Mouse (Mus musculus) stomach, embryonic 14.5 days (tissue): ENCODE data around the gene Ddo. TPM values are rescaled to one million over a fixed set of nuclear protein-coding genes. Genes with fewer than 3 reads are reported as not detected.

ENCODE experiments used
- ATAC-seq: fragments of 200-750 bp; cut with Nextera tagmentation; 2 replicates; pipeline ENCODE4 v1.8.0; 2017; ENCODE audit warnings: low read depth, moderate TSS enrichment; ENCODE audit not compliant: insufficient number of reproducible peaks, insufficient read depth, low FRiP score
- H3K27ac ChIP-seq: fragments of 300-500 bp; sonication (generic); 2 replicates; pipeline ENCODE4 v1.5.1; 2014; ENCODE audit warnings: mild to moderate bottlenecking, low read length, moderate library complexity, mixed read lengths
- H3K27me3 ChIP-seq: fragments of 300-500 bp; sonication (generic); 2 replicates; pipeline ENCODE4 v1.6.1; 2014; ENCODE audit warnings: low read length, control low read depth, mixed read lengths; ENCODE audit not compliant: control insufficient read depth, insufficient read depth
- H3K36me3 ChIP-seq: fragments of 300-500 bp; sonication (generic); 2 replicates; pipeline ENCODE4 v1.6.1; 2014; ENCODE audit warnings: mild to moderate bottlenecking, control low read depth, low read length, moderate library complexity, mixed read lengths; ENCODE audit not compliant: control insufficient read depth, insufficient read depth
- H3K4me1 ChIP-seq: fragments of 300-500 bp; sonication (generic); 2 replicates; pipeline ENCODE4 v1.6.1; 2014; ENCODE audit warnings: low read length, control low read depth, mixed read lengths; ENCODE audit not compliant: control insufficient read depth, insufficient read depth
- H3K4me2 ChIP-seq: fragments of 300-500 bp; sonication (generic); replicated peaks from 2 replicates; pipeline ENCODE4 v1.6.1; 2014; ENCODE audit warnings: low read depth, low read length, control low read depth
- H3K4me3 ChIP-seq: fragments of 300-500 bp; sonication (generic); 2 replicates; pipeline ENCODE4 v1.5.1; 2014; ENCODE audit warnings: low read depth, low read length, control low read depth
- H3K9ac ChIP-seq: fragments of 300-500 bp; sonication (generic); replicated peaks from 2 replicates; pipeline ENCODE4 v1.6.1; 2014; ENCODE audit warnings: low read depth, mild to moderate bottlenecking, control low read depth, low read length, moderate library complexity, mixed read lengths
- H3K9me3 ChIP-seq: fragments of 300-500 bp; sonication (generic); 2 replicates; pipeline ENCODE4 v1.6.1; 2016; ENCODE audit warnings: low read depth, low read length, control low read depth; ENCODE audit not compliant: control insufficient read depth
- WGBS: fragments of 180-500 bp; shearing (Covaris S2); extraction: QIAGEN DNeasy Blood & Tissue Kit; methylation state at CpG from one replicate; pipeline ENCODE4 v1.1.7; 2014; 5-methylcytosine and 5-hydroxymethylcytosine counted together
- polyA plus RNA-seq: library from polyadenylated mRNA; unstranded; fragments of >200 nt; fragmentation: Nextera tagmentation; extraction: Ambion mirVana; gene quantifications from 2 replicates; pipeline ENCODE4 v1.2.1, GENCODE M21; 2014

Gene Ddo
- polyA plus RNA-seq, 1 experiment from 2014 or later: 2.5 TPM

DNA sequence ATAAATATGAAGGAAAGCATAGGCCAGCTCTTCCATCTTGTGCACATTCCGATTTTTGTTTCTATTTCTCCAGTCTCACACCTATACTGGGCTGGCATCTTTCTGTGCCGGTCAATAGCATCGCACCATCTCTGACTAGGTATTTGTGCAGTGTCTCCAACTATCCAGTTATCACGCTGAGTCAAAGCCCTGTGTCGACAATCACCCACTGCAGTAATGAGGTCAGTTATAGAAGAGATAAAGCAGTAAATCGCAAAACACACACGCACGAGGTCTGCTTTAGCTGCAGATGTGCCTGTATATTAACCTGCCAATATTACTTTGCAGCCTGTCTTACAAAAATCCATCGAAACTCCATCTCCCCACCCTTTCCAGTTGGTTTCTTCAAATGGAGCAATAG, 84.0 kb downstream of the Ddo start:
- H3K4me1 ChIP-seq: peaks cover 5% of the 10 kb centered on the region; the same call in 1 of the 2 replicates
- no peak overlapping the region for H3K4me2 ChIP-seq
- WGBS: 78% methylated on average over 9 of the region's 9 CpGs
- no peak for ATAC-seq
- H3K9ac ChIP-seq: no peak overlapping the region
- no peak overlapping the region for H3K4me3 ChIP-seq
- no peaks in the 10 kb centered on the region for H3K36me3 ChIP-seq
- no peaks in the 10 kb centered on the region for H3K9me3 ChIP-seq
- no peak overlapping the region for H3K27ac ChIP-seq
- H3K27me3 ChIP-seq: no peaks in the 10 kb centered on the region

DNA sequence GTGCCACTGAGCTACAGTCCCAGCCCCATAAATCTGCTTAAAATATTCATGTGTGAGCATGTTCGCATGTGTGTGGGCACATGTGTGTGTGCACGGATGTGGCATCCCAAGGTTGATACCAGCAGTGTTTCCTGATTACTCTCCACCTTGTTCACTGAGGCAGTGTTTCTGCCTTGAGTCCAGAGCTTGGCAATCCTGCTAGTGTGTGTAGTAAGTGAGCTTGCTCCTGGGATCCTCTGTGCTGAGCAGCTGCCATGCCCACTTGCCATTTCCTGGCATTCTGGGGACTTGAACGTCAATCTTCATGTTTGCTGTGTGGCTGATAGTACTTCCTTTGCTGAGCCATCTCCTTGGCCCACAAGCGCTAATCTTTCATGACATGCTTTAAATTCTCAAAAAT, 85.3 kb downstream of the Ddo start:
- Histone ChIP-seq H3K27ac (no peak overlapping the region), H3K4me1 (peaks cover 8% of the 10 kb centered on the region; the same call in 1 of the 2 replicates), H3K4me3 (no peak overlapping the region), H3K4me2 (no peak overlapping the region), H3K27me3 (no peaks in the 10 kb centered on the region), H3K9ac (no peak overlapping the region), H3K36me3 (no peaks in the 10 kb centered on the region), H3K9me3 (no peaks in the 10 kb centered on the region)
- no peak for ATAC-seq
- whole genome bisulfite sequencing: 88% methylated on average over 4 of the region's 4 CpGs

DNA sequence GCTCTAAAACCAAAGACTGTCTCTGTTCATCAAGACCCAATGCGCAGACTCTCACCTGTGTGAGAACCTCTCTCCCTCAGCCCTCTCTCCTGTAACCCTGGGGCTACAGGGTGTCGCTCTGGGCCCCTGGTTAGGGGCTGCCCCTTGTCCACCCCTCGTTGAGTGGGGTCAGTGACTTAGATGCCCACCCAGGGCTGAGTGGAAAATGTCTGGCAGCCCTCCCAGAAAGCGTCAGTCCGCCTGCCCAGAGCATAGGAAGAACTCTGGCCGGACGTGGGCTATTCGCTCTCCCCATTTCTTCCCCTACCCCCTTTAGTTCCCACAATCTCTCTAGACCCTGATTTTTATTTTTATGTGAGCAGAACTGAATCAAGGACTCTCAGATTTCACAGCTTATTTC, 86.5 kb downstream of the Ddo start:
- Histone ChIP-seq H3K4me2 (no peak overlapping the region), H3K36me3 (no peaks in the 10 kb centered on the region), H3K9ac (no peak overlapping the region), H3K27me3 (no peaks in the 10 kb centered on the region), H3K4me3 (no peak overlapping the region), H3K9me3 (no peaks in the 10 kb centered on the region), H3K4me1 (peaks cover 8% of the 10 kb centered on the region; the same call in 1 of the 2 replicates), H3K27ac (peak overlapping the region; percentile 0; the same call in 1 of the 2 replicates)
- no peak for ATAC-seq
- 41% methylated on average over 8 of the region's 8 CpGs for WGBS

DNA sequence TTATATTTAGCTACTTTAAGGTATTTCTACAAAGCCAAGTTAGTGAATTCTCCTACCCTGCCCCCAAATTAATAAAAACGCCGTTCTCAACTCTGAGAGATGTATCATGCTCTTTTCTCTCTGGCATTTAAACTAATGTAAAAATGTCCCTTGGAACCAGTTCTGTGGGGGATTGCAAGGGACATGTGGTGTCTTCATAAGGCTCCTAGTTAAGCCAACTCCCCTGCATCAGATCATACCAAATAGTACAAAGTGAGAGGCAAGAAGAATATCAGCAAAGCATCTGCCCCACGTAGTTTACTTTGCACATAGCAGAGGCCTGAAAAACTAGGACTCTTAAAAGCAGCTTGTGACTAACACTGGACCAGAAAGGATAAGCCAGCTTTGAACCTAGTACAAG, 86.9 kb downstream of the Ddo start:
- no peaks in the 10 kb centered on the region for H3K27me3 ChIP-seq
- no peak overlapping the region for H3K4me2 ChIP-seq
- no peak overlapping the region for H3K9ac ChIP-seq
- WGBS: 45% methylated on average over 3 of the region's 3 CpGs
- H3K9me3 ChIP-seq: no peaks in the 10 kb centered on the region
- H3K4me1 ChIP-seq: peaks cover 8% of the 10 kb centered on the region; the same call in 1 of the 2 replicates
- no peak for ATAC-seq
- H3K4me3 ChIP-seq: no peak overlapping the region
- H3K36me3 ChIP-seq: no peaks in the 10 kb centered on the region
- peak overlapping the region; percentile 0; the same call in 1 of the 2 replicates for H3K27ac ChIP-seq

DNA sequence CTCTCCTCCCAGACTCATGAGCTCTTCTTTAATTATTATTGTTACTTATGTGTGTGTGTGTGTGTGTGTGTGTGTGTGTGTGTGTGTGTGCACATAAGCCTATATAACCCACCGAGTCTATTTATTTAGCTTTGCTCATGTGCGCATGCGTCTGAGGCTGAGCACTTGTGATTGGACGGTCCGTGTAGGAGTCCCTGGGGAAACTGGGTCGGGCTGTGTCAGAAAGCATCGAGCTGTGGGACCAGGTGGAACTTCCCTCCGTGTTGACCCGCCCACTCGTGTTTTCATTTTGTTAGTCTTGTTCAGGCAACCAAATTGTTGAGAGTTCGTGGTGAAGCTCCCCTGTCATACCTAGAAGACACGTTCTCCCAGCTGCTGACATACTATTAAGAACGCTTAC, 88.6 kb downstream of the Ddo start:
- WGBS: 93% methylated on average over 13 of the region's 13 CpGs
- no peak for ATAC-seq
- Histone ChIP-seq H3K36me3 (no peaks in the 10 kb centered on the region), H3K4me1 (peaks cover 4% of the 10 kb centered on the region; the same call in 1 of the 2 replicates), H3K9ac (no peak overlapping the region), H3K4me2 (no peak overlapping the region), H3K27me3 (no peaks in the 10 kb centered on the region), H3K9me3 (no peaks in the 10 kb centered on the region), H3K4me3 (no peak overlapping the region), H3K27ac (no peak overlapping the region)

DNA sequence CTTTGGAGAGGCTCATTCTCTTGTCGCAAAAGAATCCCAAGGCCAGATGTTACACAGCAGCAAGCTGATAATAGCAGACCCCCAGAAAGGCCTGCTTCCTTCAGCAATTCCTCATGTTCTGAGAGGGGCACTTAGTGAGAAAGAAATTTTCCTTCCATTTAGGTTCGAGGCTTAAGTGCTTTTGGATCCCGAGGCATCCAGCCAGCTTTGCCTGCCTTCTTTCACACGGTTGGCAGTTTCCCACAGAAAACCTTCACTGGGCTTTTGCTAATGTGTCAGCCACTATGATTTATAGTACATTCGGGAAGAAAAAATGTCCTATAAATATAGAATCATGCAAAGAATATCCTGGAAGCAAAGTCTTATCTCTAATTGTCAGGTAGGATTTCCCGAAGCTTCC, 89.3 kb downstream of the Ddo start:
- peaks cover 4% of the 10 kb centered on the region; the same call in 1 of the 2 replicates for H3K4me1 ChIP-seq
- no peak overlapping the region for H3K9ac ChIP-seq
- H3K4me2 ChIP-seq: no peak overlapping the region
- no peaks in the 10 kb centered on the region for H3K36me3 ChIP-seq
- no peaks in the 10 kb centered on the region for H3K27me3 ChIP-seq
- peak; percentile 37; the same call in 1 of the 2 replicates for ATAC-seq
- no peak overlapping the region; the same call in 1 of the 2 replicates for H3K27ac ChIP-seq
- no peaks in the 10 kb centered on the region for H3K9me3 ChIP-seq
- WGBS: 28% methylated on average over 6 of the region's 6 CpGs
- no peak overlapping the region for H3K4me3 ChIP-seq

DNA sequence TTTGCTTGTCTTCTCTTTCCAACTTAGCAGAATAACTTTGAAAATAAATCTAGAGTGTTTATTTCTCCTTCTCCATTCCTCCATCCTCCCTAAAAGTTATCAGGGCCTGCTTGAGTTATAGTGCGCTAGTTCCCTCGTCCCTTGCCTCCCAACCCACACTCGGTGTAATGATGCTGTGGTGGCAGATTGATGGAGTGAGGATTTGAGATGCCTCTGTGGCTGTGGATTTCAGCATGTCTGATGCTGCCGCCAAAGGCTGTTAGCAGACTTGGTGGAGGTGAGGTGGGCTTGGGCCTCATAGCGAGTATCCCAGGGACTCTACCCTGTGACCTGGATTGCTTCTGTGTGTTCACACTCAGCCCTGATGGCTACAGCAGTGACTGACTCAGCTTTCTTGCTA, 91.1 kb downstream of the Ddo start:
- no peaks in the 10 kb centered on the region for H3K9me3 ChIP-seq
- no peak for ATAC-seq
- no peak overlapping the region for H3K4me3 ChIP-seq
- H3K9ac ChIP-seq: no peak overlapping the region
- no peak overlapping the region for H3K4me2 ChIP-seq
- WGBS: 46% methylated on average over 5 of the region's 5 CpGs
- H3K36me3 ChIP-seq: no peaks in the 10 kb centered on the region
- H3K27ac ChIP-seq: no peak overlapping the region
- peaks cover 7% of the 10 kb centered on the region; the same call in 1 of the 2 replicates for H3K4me1 ChIP-seq
- H3K27me3 ChIP-seq: no peaks in the 10 kb centered on the region

DNA sequence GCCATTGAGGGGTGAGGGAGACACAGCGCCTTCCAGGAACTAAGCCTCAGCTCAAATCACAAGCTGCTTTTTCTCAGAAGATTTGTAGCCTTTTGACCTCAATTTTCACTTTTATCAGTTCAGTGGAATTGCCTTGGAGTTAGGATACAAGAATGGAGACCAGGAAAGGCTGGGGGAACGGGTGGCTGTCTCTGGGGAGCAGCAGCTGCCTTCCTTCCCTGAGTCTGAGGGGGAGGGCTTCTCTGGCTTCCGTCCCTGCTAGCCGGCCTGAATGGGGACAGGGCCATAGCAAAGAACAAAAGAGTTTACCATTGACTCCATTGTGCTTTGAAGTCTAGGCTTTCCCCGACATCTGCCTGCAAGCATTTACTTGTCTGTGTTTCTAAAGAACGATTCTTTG, 94.5 kb downstream of the Ddo start:
- H3K27ac ChIP-seq: no peak overlapping the region; the same call in 1 of the 2 replicates
- H3K4me2 ChIP-seq: no peak overlapping the region
- H3K27me3 ChIP-seq: no peaks in the 10 kb centered on the region
- H3K9me3 ChIP-seq: no peaks in the 10 kb centered on the region
- H3K9ac ChIP-seq: no peak overlapping the region
- 39% methylated on average over 6 of the region's 6 CpGs for WGBS
- H3K4me3 ChIP-seq: no peak overlapping the region
- H3K36me3 ChIP-seq: no peaks in the 10 kb centered on the region
- ATAC-seq: no peak
- H3K4me1 ChIP-seq: peaks cover 11% of the 10 kb centered on the region; the same call in 1 of the 2 replicates

DNA sequence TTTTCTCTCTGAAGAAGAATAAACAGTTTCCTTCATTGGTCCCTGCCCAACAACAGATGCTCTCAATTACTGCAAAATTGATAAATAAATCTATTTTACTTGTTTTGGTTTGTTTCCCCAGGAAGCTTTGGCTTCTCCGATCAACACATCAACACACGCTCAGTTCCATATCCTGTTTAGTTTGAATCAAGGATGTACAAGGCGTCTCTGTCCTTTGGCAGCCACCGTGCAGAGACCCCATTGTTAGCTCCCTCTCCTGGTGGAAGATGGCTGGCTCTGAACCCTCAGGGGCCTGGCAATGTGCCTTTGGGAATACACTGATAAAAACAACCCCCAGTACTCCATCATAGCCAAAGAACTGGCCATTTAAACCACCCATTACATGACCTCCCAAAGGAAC, 95.3 kb downstream of the Ddo start:
- Histone ChIP-seq H3K9ac (no peak overlapping the region), H3K27me3 (no peaks in the 10 kb centered on the region), H3K9me3 (no peaks in the 10 kb centered on the region), H3K36me3 (no peaks in the 10 kb centered on the region), H3K27ac (no peak overlapping the region), H3K4me3 (no peak overlapping the region), H3K4me1 (peaks cover 7% of the 10 kb centered on the region; the same call in 1 of the 2 replicates), H3K4me2 (no peak overlapping the region)
- 58% methylated on average over 4 of the region's 4 CpGs for WGBS
- no peak for ATAC-seq
